Comparison of ENCODE assay signal across 8 mouse cellular contexts in the genomic region with DNA sequence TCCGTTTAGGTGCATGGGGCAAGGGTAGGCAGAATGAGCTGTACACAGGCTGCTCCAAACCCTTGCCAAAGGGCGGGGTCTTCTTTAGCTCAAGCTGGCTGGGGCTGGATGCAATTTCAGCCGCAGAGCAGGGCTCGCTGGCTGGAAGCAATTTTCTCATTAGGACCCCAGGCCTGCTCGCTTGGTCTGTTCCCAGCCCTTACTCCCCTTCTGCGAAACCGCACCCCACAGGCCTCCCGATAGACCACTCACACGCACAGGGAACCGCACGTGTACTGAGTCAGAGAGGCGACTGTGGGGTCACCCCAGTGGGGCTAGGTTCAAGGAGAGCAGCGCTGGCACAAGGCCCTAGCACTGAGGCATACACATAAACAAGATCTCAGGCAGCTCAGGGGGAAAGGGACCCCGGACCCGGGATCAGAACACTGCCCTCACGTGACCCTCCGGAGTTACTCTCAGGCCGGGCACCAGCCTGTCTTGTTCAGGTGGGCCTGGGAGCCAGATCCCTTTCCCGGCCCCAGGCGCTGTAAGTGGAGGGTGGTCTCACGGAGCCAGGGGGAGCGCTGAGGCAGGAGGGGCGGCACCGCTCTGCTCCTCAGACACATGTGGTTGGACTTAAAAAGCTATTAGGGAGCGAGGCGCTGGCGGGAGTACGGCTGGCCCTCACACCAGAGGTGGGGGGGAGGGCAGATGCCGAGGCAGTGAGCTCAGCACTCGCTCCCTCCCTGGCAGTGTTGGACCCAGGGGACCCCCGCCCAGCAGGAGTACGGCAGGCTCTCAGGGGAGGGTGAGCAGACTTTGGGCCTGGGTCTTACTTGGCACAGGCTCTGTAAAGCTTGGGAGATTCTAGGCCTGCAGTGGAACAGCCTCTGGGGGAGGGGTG. TPM values are rescaled to one million over a fixed set of nuclear protein-coding genes. Genes with fewer than 3 reads are reported as not detected.
DNase-seq lines count a peak whose midpoint lies in the region; ATAC-seq and TF ChIP-seq lines count a peak whose summit lies in the region.

No protein-coding gene starts in this region.

- peaks cover 68% of the 10 kb centered on the region for H3K79me2 ChIP-seq in C2C12 (ENCODE audit: control insufficient read depth, insufficient read depth)

- H3K27ac ChIP-seq in hindbrain, embryonic 12.5 days = peak overlapping the region; percentile 80

- no peak overlapping the region for H3K4me3 ChIP-seq in C2C12 (ENCODE audit: insufficient read depth, poor library complexity, severe bottlenecking)
- no peak overlapping the region for H3K4me3 ChIP-seq in hindbrain, embryonic 12.5 days

- H3K4me2 ChIP-seq in hindbrain, embryonic 12.5 days (replicated peaks) = peak overlapping the region; percentile 33

- H3K36me3 ChIP-seq in C2C12 (ENCODE audit: control insufficient read depth, insufficient read depth) = peaks cover 9% of the 10 kb centered on the region
- H3K36me3 ChIP-seq in hindbrain, embryonic 12.5 days = no peaks in the 10 kb centered on the region

- 2% methylated on average over 32 of the region's 32 CpGs for WGBS in hindbrain, embryonic 12.5 days

- peaks cover 94% of the 10 kb centered on the region for H3K4me1 ChIP-seq in hindbrain, embryonic 12.5 days

- peak overlapping the region; percentile 33; the same call in 1 of the 2 replicates for H3K9ac ChIP-seq in hindbrain, embryonic 12.5 days

- no peak for TF ChIP-seq CTCF in C2C12 (IDR thresholded peaks at IDR 0.05; ENCODE audit: control insufficient read depth, insufficient read depth, insufficient read length)

- no peaks in the 10 kb centered on the region for H3K9me3 ChIP-seq in hindbrain, embryonic 12.5 days (replicated peaks)

- ATAC-seq in hindbrain, embryonic 12.5 days (ENCODE audit: low FRiP score) = peak; percentile 38
- ATAC-seq in megakaryocyte, adult 5-6 weeks (ENCODE audit: poor library complexity, severe bottlenecking) = no peak

- H3K79me3 ChIP-seq in C2C12 (ENCODE audit: low read depth) = no peaks in the 10 kb centered on the region

- H3K27me3 ChIP-seq in C2C12 (ENCODE audit: control insufficient read depth, insufficient read depth, insufficient read length) = no peaks in the 10 kb centered on the region
- peaks cover 100% of the 10 kb centered on the region for H3K27me3 ChIP-seq in hindbrain, embryonic 12.5 days

- peak overlapping the region; percentile 69 for H3ac ChIP-seq in C2C12 (ENCODE audit: control insufficient read depth, insufficient read length, low read depth)

- peak; percentile 98 for DNase-seq in NIH3T3 (ENCODE audit: low read depth)
- DNase-seq in forelimb bud, embryonic 11.5 days (ENCODE audit: low read depth, low spot score) = peak; percentile 94
- DNase-seq in lung, postnatal 4 days = peak; percentile 70 to 83
- DNase-seq in thymus, postnatal 10 days (ENCODE audit: low spot score in 2 of 2) = no peak
- no peak for DNase-seq in c-Kit-positive CD71-positive TER-119-positive erythroid progenitor cells, embryonic 14.5 days (ENCODE audit: low spot score)

TF ChIP-seq in C2C12, 6 proteins besides CTCF, POLR2A, EP300 and RAD21:
- TF ChIP-seq MYOD1 (IDR thresholded peaks at IDR 0.05; ENCODE audit: control insufficient read depth, insufficient read length, low read depth) = no peak
- TF ChIP-seq FOSL1 (IDR thresholded peaks at IDR 0.05; ENCODE audit: insufficient read depth, low read length, poor library complexity, severe bottlenecking) = no peak
- TF ChIP-seq USF1 (IDR thresholded peaks at IDR 0.05; ENCODE audit: low read depth) = peak; percentile 76
- TF ChIP-seq MAX (IDR thresholded peaks at IDR 0.05) = peak; percentile 27
- TF ChIP-seq MYOG (IDR thresholded peaks at IDR 0.05; ENCODE audit: control insufficient read depth, extremely low read depth, insufficient read length) = no peak
- no peak for TF ChIP-seq CEBPB (IDR thresholded peaks at IDR 0.05; ENCODE audit: low read depth)

RNA-seq across cellular contexts. Expression of gene G430095P16Rik, which starts 19.6 kb away (rescaled TPM):
- polyA plus RNA-seq in C2C12 (2012; fragmentation: generic; extraction: Trizol) = 2.9 TPM
- polyA plus RNA-seq in hindbrain, embryonic 12.5 days (2016; fragmentation: Nextera tagmentation; extraction: Ambion mirVana) = 3.0 and 3.6 TPM in 2 replicates
- 40.4 and 45.2 TPM in 2 replicates for total RNA-seq in megakaryocyte, adult 5-6 weeks (2015)
- total RNA-seq in megakaryocyte, adult 5-6 weeks (2017) = 20.6 and 25.5 TPM in 2 replicates

RNA-seq across cellular contexts. Expression of gene Lyl1, which starts 41.2 kb away (rescaled TPM):
- 0.04 TPM for polyA plus RNA-seq in C2C12 (2012; fragmentation: generic; extraction: Trizol)
- 4.6 and 4.9 TPM in 2 replicates for polyA plus RNA-seq in hindbrain, embryonic 12.5 days (2016; fragmentation: Nextera tagmentation; extraction: Ambion mirVana)
- 69.0 and 69.9 TPM in 2 replicates for total RNA-seq in megakaryocyte, adult 5-6 weeks (2015)
- 60.3 and 62.0 TPM in 2 replicates for total RNA-seq in megakaryocyte, adult 5-6 weeks (2017)

RNA-seq across cellular contexts. Expression of gene Nacc1, which starts 54.8 kb away (rescaled TPM):
- polyA plus RNA-seq in C2C12 (2012; fragmentation: generic; extraction: Trizol) = 81.5 TPM
- polyA plus RNA-seq in hindbrain, embryonic 12.5 days (2016; fragmentation: Nextera tagmentation; extraction: Ambion mirVana) = 20.9 and 21.3 TPM in 2 replicates
- 42.8 and 43.0 TPM in 2 replicates for total RNA-seq in megakaryocyte, adult 5-6 weeks (2015)
- 31.8 and 36.8 TPM in 2 replicates for total RNA-seq in megakaryocyte, adult 5-6 weeks (2017)

RNA-seq across cellular contexts. Expression of gene Trmt1, which starts 56.3 kb away (rescaled TPM):
- polyA plus RNA-seq in C2C12 (2012; fragmentation: generic; extraction: Trizol) = 117 TPM
- polyA plus RNA-seq in hindbrain, embryonic 12.5 days (2016; fragmentation: Nextera tagmentation; extraction: Ambion mirVana) = 51.2 and 55.9 TPM in 2 replicates
- 29.5 and 35.9 TPM in 2 replicates for total RNA-seq in megakaryocyte, adult 5-6 weeks (2015)
- total RNA-seq in megakaryocyte, adult 5-6 weeks (2017) = 37.6 and 40.4 TPM in 2 replicates

RNA-seq across cellular contexts. Expression of gene Nfix, which starts 57.7 kb away (rescaled TPM):
- 50.7 TPM for polyA plus RNA-seq in C2C12 (2012; fragmentation: generic; extraction: Trizol)
- 11.6 and 14.2 TPM in 2 replicates for polyA plus RNA-seq in hindbrain, embryonic 12.5 days (2016; fragmentation: Nextera tagmentation; extraction: Ambion mirVana)
- 23.8 and 26.9 TPM in 2 replicates for total RNA-seq in megakaryocyte, adult 5-6 weeks (2015)
- 7.7 and 17.0 TPM in 2 replicates for total RNA-seq in megakaryocyte, adult 5-6 weeks (2017)

Comparison
In these comparisons a context has a peak if more than half of its experiments do, and no peak if none do; other contexts are left out.
1. DNase-seq: peak in NIH3T3 (single experiment), forelimb bud, embryonic 11.5 days (single experiment) and lung, postnatal 4 days (2 of 2); none in thymus, postnatal 10 days (0 of 2) and c-Kit-positive CD71-positive TER-119-positive erythroid progenitor cells, embryonic 14.5 days (single experiment).